Mouse (Mus musculus): ENCODE results near the gene Dusp1.

Dusp1 gene

GRCm38 (mm10) chr17:26498626-26499025 is 63.3 kb downstream of the Dusp1 start:
- no peak for DNase-seq

- peak; percentile 21 to 56 for DNase-seq
Observed at GRCm38 (mm10) chr17:26497416-26497923, 64.5 kb downstream of the Dusp1 start.

GRCm38 (mm10) chr17:26494642-26495468 is 67.1 kb downstream of the Dusp1 start:
- no peak for DNase-seq

GRCm38 (mm10) chr17:26492246-26492645 is 69.7 kb downstream of the Dusp1 start:
- peak; percentile 41 to 58 for DNase-seq

- no peak for DNase-seq
Observed at GRCm38 (mm10) chr17:26490910-26491309, 71.0 kb downstream of the Dusp1 start.

GRCm38 (mm10) chr17:26490072-26490471 is 71.9 kb downstream of the Dusp1 start:
- DNase-seq: no peak

- DNase-seq: no peak
Observed at GRCm38 (mm10) chr17:26488711-26489403, 73.1 kb downstream of the Dusp1 start.

GRCm38 (mm10) chr17:26487917-26488316 is 74.0 kb downstream of the Dusp1 start:
- DNase-seq: no peak

GRCm38 (mm10) chr17:26487266-26487665 is 74.7 kb downstream of the Dusp1 start:
- no peak for DNase-seq

- no peak for DNase-seq
Observed at GRCm38 (mm10) chr17:26484626-26485421, 77.1 kb downstream of the Dusp1 start.

- DNase-seq: no peak
Observed at GRCm38 (mm10) chr17:26480956-26481355, 81.0 kb downstream of the Dusp1 start.

- no peak for DNase-seq
Observed at GRCm38 (mm10) chr17:26479619-26480018, 82.3 kb downstream of the Dusp1 start.

- no peak for DNase-seq
Observed at GRCm38 (mm10) chr17:26478672-26479071, 83.3 kb downstream of the Dusp1 start.

GRCm38 (mm10) chr17:26476871-26477270 is 85.1 kb downstream of the Dusp1 start:
- DNase-seq: no peak

- DNase-seq: no peak
Observed at GRCm38 (mm10) chr17:26468102-26468894, 93.6 kb downstream of the Dusp1 start.

GRCm38 (mm10) chr17:26467619-26468018 is 94.3 kb downstream of the Dusp1 start:
- DNase-seq: no peak

- peak; percentile 93 for DNase-seq
Observed at GRCm38 (mm10) chr17:26466741-26467150, 95.2 kb downstream of the Dusp1 start.

- DNase-seq: peak; percentile 52 to 67
Observed at GRCm38 (mm10) chr17:26464972-26465371, 97.0 kb downstream of the Dusp1 start.

GRCm38 (mm10) chr17:26464481-26464880 is 97.4 kb downstream of the Dusp1 start:
- no peak for DNase-seq

GRCm38 (mm10) chr17:26463984-26464383 is 97.9 kb downstream of the Dusp1 start:
- no peak for DNase-seq

GRCm38 (mm10) chr17:26463432-26463831 is 98.5 kb downstream of the Dusp1 start:
- no peak for DNase-seq

- DNase-seq: peak; percentile 88 to 89
Observed at GRCm38 (mm10) chr17:26462634-26463170, 99.2 kb downstream of the Dusp1 start.
